Mouse (Mus musculus) left cerebral cortex, adult 2 months (tissue): ENCODE results near the gene Pnck. TPM values are rescaled to one million over a fixed set of nuclear protein-coding genes. Genes with fewer than 3 reads are reported as not detected.

ENCODE experiments used
- DNase-seq, 2 experiments: peaks; one replicate each; pipeline ENCODE4 v3.0.0; 2021 to 2022; ENCODE audit warnings: low spot score in 2 of 2, mixed read lengths in 1 of 2; ENCODE audit errors: extremely low spot score in 1 of 2
- H3K27ac ChIP-seq: fragments of 200-600 bp; 2 replicates; pipeline ENCODE4 v1.8.1; 2022
- H3K4me3 ChIP-seq: fragments of 200-600 bp; 2 replicates; pipeline ENCODE4 v1.8.1; 2022
- CTCF ChIP-seq: fragments of 200-600 bp; IDR thresholded peaks from 2 replicates; pipeline ENCODE4 v1.8.1; 2022; ENCODE audit warnings: antibody characterized with exemption, mild to moderate bottlenecking, moderate library complexity
- intact Hi-C: fragments of 180-260 bp; cut with DNase I; formaldehyde crosslinking; loops from one replicate; pipeline ENCODE4 v1.15.1; 2025
- total RNA-seq, 2 experiments: library from RNA; stranded (reverse); gene quantifications; 2 replicates each; pipeline ENCODE4 v1.2.3; 2021

The Pnck gene
- total RNA-seq, 2 experiments from 2014 or later, result 93.4 to 98.8 TPM

DNA sequence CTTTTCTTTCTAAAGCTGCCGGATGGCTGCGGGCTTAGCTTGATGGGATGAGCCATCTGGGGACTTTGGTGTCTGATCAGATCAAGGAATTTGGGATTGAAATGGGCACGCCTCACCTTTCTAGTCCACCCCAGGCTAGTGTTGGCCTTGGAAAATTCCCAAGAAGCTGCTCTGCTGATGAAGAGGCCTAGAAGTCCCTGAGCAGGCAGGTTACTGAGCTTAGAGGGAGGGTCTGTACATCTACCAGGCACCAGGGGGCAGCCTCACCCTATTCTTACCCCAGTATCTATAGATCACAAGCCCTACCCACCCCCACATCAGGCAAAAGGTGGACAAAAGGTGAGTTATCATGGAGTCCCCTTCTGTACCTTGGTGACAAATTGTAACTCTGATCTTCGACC, 12.1 kb upstream of the Pnck start:
- Histone ChIP-seq H3K27ac (peak overlapping the region; percentile 13; the same call in 1 of the 2 replicates), H3K4me3 (no peak overlapping the region)
- DNase-seq, result peak; percentile 18 to 32
- TF ChIP-seq CTCF, result peak; percentile 54
- intact Hi-C loops, result loop anchor here (1.0 kb wide), 1 partner anchor 19 kb away; no protein-coding TSS in a partner anchor

DNA sequence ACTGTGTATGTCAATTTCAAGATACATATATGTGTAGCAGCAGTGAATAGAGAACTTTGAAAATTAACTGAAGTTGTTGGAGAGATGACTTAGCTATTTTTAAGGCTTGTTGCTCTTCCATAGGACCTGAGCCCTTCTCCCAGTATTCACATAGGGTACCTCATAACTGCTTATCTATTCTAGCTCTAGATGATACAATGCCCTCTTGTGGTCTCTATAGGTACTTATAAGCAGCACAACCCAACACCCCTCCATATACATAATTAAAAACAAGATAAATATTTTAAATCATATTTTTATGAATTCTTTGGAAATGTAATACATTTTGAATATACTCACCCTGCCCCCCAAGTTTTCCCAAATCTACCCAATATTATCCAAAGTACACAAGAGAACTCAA, 3.2 kb upstream of the Pnck start:
- peak; percentile 52 for TF ChIP-seq CTCF
- intact Hi-C loops, result no loop called here
- no peak overlapping the region for H3K4me3 ChIP-seq
- H3K27ac ChIP-seq, result no peak overlapping the region
- no peak for DNase-seq

DNA sequence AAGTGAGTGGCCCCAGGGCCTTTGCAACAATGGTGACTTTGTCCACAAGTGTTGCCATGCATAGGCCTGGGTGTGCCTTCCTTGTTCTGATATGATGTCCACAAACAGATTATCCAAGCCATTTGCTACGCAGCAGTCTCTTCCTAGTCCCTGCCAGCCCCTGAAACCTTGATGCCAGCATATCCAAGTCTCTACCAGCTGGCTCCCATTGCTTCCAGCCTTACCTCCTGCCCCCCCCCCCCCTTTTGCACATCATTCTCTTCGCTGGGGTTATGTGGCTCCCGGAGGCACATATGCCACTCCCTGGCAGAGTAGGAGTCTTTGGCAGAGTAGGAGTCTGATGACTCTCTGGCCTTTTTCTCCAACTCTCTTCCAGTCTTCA, 358 bp upstream of the Pnck start:
- intact Hi-C loops, result no loop called here
- H3K4me3 ChIP-seq, result peak overlapping the region; percentile 44; the same call in 1 of the 2 replicates
- peak overlapping the region; percentile 88 for H3K27ac ChIP-seq
- no peak for DNase-seq
- TF ChIP-seq CTCF, result no peak

DNA sequence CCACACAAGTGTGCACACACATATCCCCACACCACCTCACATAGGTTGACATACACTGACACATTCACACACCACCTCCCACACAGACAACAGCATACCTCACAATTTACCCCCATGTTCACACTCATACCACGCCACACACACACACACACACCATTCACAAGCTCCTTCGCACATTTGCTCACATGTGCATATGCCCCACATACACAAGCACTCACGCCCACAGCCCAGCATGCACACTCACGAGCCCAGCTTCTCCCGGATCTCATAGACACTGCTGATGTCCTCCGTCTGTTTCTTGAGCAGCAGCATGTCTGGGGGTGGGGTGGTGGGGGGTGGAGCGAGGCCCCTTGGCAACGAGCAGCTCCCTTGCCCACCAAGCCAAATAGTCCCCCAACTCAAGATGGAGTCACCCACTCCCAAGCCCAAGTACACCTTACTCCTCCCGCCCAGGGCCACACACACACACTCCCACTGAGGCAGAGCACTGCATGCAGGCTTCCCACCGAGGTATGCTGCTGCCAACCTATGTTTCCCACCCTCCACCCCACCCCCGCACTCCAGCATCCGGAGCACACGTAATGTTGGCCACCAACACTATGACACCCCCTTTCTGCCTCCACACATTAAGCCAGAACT, 862 bp downstream of the Pnck start:
- intact Hi-C loops, result loop anchor here (10.0 kb wide), 1 partner anchor 434 kb away; the partner anchor contains the start of gene F8a
- DNase-seq, result peak in 1 of 2 experiments; percentile 24
- Histone ChIP-seq H3K27ac (peak overlapping the region; percentile 88), H3K4me3 (peak overlapping the region; percentile 44)
- no peak for TF ChIP-seq CTCF

DNA sequence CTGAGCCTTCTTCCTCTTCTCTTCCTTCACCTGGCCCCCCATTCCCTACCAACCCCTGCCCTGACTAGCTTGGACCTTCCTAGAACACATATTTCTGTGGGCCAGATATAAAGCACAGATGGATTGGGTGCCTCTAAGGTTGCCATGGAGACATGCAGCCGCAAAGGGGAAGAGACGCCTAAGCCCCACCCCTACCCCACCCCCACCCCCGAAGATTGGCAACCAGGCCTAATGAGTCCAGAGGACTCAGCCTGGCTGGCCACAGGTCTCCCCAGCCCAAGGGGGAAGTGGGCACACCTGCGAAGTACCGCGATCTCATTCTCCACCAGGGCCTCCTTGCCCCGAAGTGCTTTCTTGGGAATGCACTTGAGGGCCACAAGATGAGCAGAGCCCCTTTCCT, 1.5 kb downstream of the Pnck start:
- intact Hi-C loops, result loop anchor here (10.0 kb wide), 1 partner anchor 434 kb away; the partner anchor contains the start of gene F8a
- no peak overlapping the region for H3K4me3 ChIP-seq
- no peak for DNase-seq
- no peak overlapping the region; the same call in none of the 2 replicates for H3K27ac ChIP-seq
- no peak for TF ChIP-seq CTCF

DNA sequence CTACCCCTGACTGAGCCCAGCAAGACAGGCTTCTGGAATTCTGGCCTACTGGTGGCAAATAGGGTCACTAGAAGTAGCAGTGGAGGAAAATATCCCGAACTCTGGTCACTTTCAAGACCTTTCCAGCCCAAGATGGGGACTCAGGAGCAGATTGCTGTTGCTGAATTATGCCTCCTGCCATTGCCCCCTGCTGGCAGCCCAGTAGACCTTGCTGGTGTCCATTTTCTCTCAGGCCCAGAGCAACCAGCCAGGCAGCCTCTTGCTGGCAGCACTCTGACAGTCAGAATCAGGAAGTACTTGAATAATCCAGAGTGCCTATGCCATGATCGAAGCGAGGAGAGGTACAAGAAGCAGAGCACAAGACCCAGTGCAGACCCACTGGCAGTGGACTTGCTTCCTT, 4.4 kb downstream of the Pnck start:
- intact Hi-C loops, result loop anchor here (1.0 to 10.0 kb wide), 3 partner anchors 62 to 431 kb away; partner anchors contain the start of gene F8a

DNA sequence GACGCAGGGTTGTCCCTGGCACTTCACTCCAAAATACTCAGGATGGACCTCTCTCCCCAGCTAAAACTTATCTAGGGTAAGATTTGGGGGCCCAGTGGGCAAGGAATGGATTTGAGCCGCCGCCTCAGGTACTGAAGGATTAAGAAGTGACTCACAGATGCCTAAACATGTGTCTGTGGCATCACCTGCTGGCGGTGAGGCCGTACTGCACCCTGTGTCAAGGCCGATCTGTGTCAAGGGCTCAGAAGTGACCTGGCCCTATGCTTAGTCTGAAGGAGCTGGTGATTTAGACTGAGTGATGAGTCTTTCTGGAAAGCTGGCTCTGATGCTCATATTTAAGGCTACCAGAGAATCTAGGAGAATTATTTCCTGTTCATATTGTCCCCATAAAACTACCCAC, 5.7 kb downstream of the Pnck start:
- Histone ChIP-seq H3K27ac (no peak overlapping the region), H3K4me3 (no peak overlapping the region)
- DNase-seq, result peak in 1 of 2 experiments; percentile 67
- peak; percentile 77 for TF ChIP-seq CTCF
- intact Hi-C loops, result loop anchor here (2.0 to 10.0 kb wide), 3 partner anchors 83 to 602 kb away; partner anchors contain the start of gene F8a

More for the DNA sequence above, 4.4 kb downstream of the Pnck start:
- DNase-seq, result no peak
- TF ChIP-seq CTCF, result peak; percentile 44
- H3K27ac ChIP-seq, result no peak overlapping the region
- H3K4me3 ChIP-seq, result no peak overlapping the region

DNA sequence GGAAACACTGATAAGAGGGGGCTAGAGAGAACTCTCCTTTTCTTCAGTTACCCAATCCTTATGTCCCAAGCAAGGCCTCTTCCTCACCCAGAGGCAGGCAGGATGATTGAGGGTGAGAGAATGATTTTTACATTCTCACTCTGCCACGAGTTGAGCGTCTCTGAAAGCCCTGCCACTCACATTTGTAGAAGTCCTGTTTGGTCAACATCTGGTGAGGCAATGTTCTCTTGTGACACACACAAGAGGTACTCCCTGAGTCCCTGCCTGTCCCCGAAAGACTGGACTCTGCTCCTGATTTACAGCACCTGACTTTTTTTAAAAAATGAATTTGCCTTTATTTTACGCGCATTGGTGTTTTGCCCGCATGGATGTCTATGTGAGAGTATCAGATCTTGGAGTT, 6.5 kb downstream of the Pnck start:
- intact Hi-C loops, result loop anchor here (5.0 to 10.0 kb wide), 2 partner anchors 429 to 601 kb away; partner anchors contain the start of gene F8a
- Histone ChIP-seq H3K4me3 (no peak overlapping the region), H3K27ac (no peak overlapping the region)
- no peak for DNase-seq
- no peak for TF ChIP-seq CTCF

DNA sequence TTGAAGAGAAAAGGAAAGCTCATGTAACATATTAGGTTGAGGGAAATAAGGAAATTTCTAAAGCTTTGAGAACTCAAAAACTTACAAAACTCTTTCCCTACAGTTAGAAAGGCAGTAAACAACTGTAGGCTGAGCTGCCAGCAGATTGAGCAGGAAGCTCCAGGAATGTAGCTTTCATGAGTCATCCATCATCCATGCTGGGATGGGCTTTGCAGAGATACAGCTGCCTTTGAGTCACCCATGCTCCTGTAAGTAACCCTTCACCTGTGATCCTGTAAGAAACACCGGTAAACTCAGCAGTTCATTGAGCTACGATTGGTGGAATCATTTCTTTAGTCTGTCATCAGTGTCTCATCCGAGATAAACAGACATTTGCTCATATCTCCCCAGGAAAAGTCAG, 9.0 kb downstream of the Pnck start:
- H3K4me3 ChIP-seq, result no peak overlapping the region
- no peak overlapping the region for H3K27ac ChIP-seq
- intact Hi-C loops, result loop anchor here (5.0 to 10.0 kb wide), 2 partner anchors 426 to 599 kb away; partner anchors contain the start of gene F8a
- TF ChIP-seq CTCF, result no peak
- DNase-seq, result no peak

DNA sequence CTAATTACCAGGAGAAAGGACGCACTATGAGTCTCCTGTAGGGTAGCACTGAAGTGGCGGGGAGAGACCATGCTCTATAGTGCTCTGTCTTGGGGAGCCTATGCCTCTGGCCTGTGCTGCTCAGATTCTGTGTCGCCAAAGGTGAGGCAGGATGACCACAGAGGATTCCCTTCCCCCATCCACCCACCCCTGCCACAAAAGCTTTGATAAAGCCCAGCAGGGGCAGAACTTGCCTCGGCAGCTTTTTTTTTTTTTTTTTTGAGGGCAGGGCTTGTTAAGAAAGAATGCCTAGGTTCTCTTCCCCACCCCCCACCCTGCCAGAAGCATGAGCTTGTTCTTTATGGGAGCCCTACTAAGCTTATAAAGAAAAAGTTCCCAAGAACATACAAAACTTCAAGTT, 14.8 kb downstream of the Pnck start:
- no peak for TF ChIP-seq CTCF
- H3K4me3 ChIP-seq, result no peak overlapping the region
- DNase-seq, result no peak
- intact Hi-C loops, result no loop called here
- H3K27ac ChIP-seq, result no peak overlapping the region

DNA sequence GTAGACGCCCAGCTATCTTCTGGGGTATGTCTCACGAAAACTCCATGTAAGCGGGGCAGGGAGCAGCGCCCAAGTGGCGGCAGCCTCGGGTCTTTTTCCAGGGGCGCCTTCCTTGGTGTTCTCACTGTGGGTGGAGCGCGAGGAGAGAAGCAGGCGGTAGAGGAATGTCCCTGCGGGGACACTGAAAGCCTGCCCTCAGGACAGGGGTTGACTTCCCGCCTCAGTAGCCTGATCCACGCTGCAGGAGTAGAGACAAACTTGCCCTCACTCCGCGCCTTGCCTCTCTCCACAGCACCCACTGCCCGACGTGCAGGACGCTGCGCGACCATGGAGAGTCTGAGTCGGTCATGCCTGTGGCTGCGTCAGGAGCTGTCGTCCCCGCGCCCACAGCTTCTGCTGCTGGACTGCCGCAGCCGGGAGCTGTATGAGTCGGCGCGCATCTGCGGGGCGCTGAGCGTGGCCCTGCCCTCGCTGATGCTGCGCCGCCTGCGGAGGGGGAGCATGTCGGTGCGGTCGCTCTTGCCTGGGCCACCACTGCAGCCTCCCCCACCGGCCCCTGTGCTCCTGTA, 19.9 kb downstream of the Pnck start:
- DNase-seq, result no peak
- intact Hi-C loops, result loop anchor here (5.0 kb wide), 1 partner anchor 43 kb away; no protein-coding TSS in a partner anchor
- Histone ChIP-seq H3K27ac (no peak overlapping the region), H3K4me3 (peak overlapping the region; percentile 9; the same call in 1 of the 2 replicates)
- TF ChIP-seq CTCF, result no peak

DNA sequence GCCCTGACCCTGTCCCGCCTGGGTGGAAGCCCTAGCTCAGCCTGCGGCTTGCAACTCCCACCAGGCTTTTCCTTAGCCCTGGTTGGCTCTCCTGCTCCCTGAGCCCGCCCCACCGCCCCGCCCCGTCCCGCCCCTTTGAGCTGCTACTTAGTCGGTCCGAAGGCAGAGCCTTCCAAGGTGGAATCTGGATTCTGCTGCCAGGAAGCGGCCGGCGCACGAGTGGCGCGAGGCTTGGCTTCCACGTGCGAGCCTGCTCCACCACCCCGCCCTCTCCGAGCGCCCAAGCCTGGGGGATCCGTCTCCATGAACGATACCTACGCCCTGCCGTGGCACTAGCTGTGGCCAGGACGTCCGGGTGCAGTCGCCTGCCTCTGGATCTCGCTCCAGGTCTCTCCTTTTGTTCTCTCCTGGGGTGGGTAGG, 20.7 kb downstream of the Pnck start, which contains the start of gene Dusp9:
Dusp9 (plus strand) TSS at position 165 of the 421 bp plus-strand sequence.
- Histone ChIP-seq H3K27ac (no peak within 1 kb of the TSS), H3K4me3 (peak within 1 kb of the TSS; percentile 17; the same call in 1 of the 2 replicates)
- DNase-seq, result no peak
- TF ChIP-seq CTCF, result no peak
- intact Hi-C loops, result loop anchor here (5.0 kb wide), 1 partner anchor 42 kb away; no protein-coding TSS in a partner anchor
